Mouse (Mus musculus): ENCODE data around the gene Brd9. TPM values are rescaled to one million over a fixed set of nuclear protein-coding genes. Genes with fewer than 3 reads are reported as not detected.

The Brd9 gene
- polyA plus RNA-seq, 1 experiment from 2014 or later: 104 TPM

- H3K9me3 ChIP-seq: no peaks in the 10 kb centered on the region
- ATAC-seq (replicated peaks): no peak
- H3K4me2 ChIP-seq: no peak overlapping the region
- WGBS: 81% methylated on average over 6 of the region's 6 CpGs
- no peaks in the 10 kb centered on the region for H3K27me3 ChIP-seq (replicated peaks)
- no peak overlapping the region for H3K27ac ChIP-seq
- H3K9ac ChIP-seq: no peak overlapping the region
- no peaks in the 10 kb centered on the region for H3K4me1 ChIP-seq
- H3K36me3 ChIP-seq (replicated peaks): peaks cover 80% of the 10 kb centered on the region
- H3K4me3 ChIP-seq: no peak overlapping the region
Observed at GRCm38 (mm10) chr13:73954666-73955065, 17.1 kb downstream of the Brd9 start.

- Histone ChIP-seq H3K4me2 (no peak overlapping the region), H3K27me3 (replicated peaks) (no peaks in the 10 kb centered on the region), H3K27ac (no peak overlapping the region), H3K4me3 (no peak overlapping the region), H3K4me1 (no peaks in the 10 kb centered on the region), H3K9ac (no peak overlapping the region), H3K36me3 (replicated peaks) (peaks cover 80% of the 10 kb centered on the region), H3K9me3 (no peaks in the 10 kb centered on the region)
- no peak for ATAC-seq (replicated peaks)
- 91% methylated on average over 5 of the region's 5 CpGs for whole genome bisulfite sequencing
Observed at GRCm38 (mm10) chr13:73955531-73955930, 17.9 kb downstream of the Brd9 start.

GRCm38 (mm10) chr13:73960117-73960652 lies 22.6 kb downstream of the Brd9 start:
- 95% methylated on average over 10 of the region's 10 CpGs for WGBS
- Histone ChIP-seq H3K27ac (no peak overlapping the region), H3K9ac (no peak overlapping the region), H3K4me3 (no peak overlapping the region), H3K4me1 (no peaks in the 10 kb centered on the region), H3K27me3 (replicated peaks) (no peaks in the 10 kb centered on the region), H3K36me3 (replicated peaks) (peaks cover 57% of the 10 kb centered on the region), H3K9me3 (no peaks in the 10 kb centered on the region), H3K4me2 (no peak overlapping the region)
- no peak for ATAC-seq (replicated peaks)

GRCm38 (mm10) chr13:73961177-73961576 lies 23.6 kb downstream of the Brd9 start:
- Histone ChIP-seq H3K4me2 (no peak overlapping the region), H3K9me3 (no peaks in the 10 kb centered on the region), H3K36me3 (replicated peaks) (peaks cover 48% of the 10 kb centered on the region), H3K27me3 (replicated peaks) (no peaks in the 10 kb centered on the region), H3K27ac (no peak overlapping the region), H3K4me1 (no peaks in the 10 kb centered on the region), H3K9ac (no peak overlapping the region), H3K4me3 (no peak overlapping the region)
- 79% methylated on average over 4 of the region's 4 CpGs for WGBS
- ATAC-seq (replicated peaks): peak; percentile 51; the same call in 1 of the 2 replicates

GRCm38 (mm10) chr13:73963551-73963950 lies 25.9 kb downstream of the Brd9 start, which contains the start of gene Zdhhc11:
TSS of gene Zdhhc11 (plus strand) at chr13:73963851.
- no peak within 1 kb of the TSS for H3K9ac ChIP-seq
- no peaks in the 10 kb centered on the region for H3K4me1 ChIP-seq
- H3K4me3 ChIP-seq: no peak within 1 kb of the TSS
- H3K27ac ChIP-seq: no peak within 1 kb of the TSS
- 90% methylated on average over 5 of the region's 5 CpGs for WGBS
- no peak for ATAC-seq (replicated peaks)
- H3K9me3 ChIP-seq: no peaks in the 10 kb centered on the region
- peaks cover 30% of the 10 kb centered on the region for H3K36me3 ChIP-seq (replicated peaks)
- no peak within 1 kb of the TSS for H3K4me2 ChIP-seq
- H3K27me3 ChIP-seq (replicated peaks): no peaks in the 10 kb centered on the region

GRCm38 (mm10) chr13:73970545-73971448 lies 33.2 kb downstream of the Brd9 start:
- Histone ChIP-seq H3K36me3 (replicated peaks) (no peaks in the 10 kb centered on the region), H3K4me1 (no peaks in the 10 kb centered on the region), H3K9ac (no peak overlapping the region), H3K9me3 (no peaks in the 10 kb centered on the region), H3K4me3 (no peak overlapping the region), H3K27ac (no peak overlapping the region), H3K27me3 (replicated peaks) (no peaks in the 10 kb centered on the region), H3K4me2 (0 out of 2 replicates have a peak overlapping the region, but pooled peaks have one; percentile 18)
- 45% methylated on average over 12 of the region's 12 CpGs for WGBS
- ATAC-seq (replicated peaks): peak; percentile 89

- H3K9me3 ChIP-seq: no peaks in the 10 kb centered on the region
- no peak overlapping the region for H3K9ac ChIP-seq
- H3K27ac ChIP-seq: no peak overlapping the region
- no peak overlapping the region for H3K4me3 ChIP-seq
- H3K4me2 ChIP-seq: no peak overlapping the region
- ATAC-seq (replicated peaks): no peak
- WGBS: 90% methylated on average over 3 of the region's 3 CpGs
- H3K36me3 ChIP-seq (replicated peaks): no peaks in the 10 kb centered on the region
- no peaks in the 10 kb centered on the region for H3K4me1 ChIP-seq
- no peaks in the 10 kb centered on the region for H3K27me3 ChIP-seq (replicated peaks)
Observed at GRCm38 (mm10) chr13:73974523-73974922, 36.9 kb downstream of the Brd9 start.

GRCm38 (mm10) chr13:73976935-73977334 lies 39.3 kb downstream of the Brd9 start:
- WGBS: 91% methylated on average over 5 of the region's 5 CpGs
- Histone ChIP-seq H3K27me3 (replicated peaks) (no peaks in the 10 kb centered on the region), H3K9ac (no peak overlapping the region), H3K4me2 (no peak overlapping the region), H3K27ac (no peak overlapping the region), H3K4me3 (no peak overlapping the region), H3K9me3 (no peaks in the 10 kb centered on the region), H3K4me1 (no peaks in the 10 kb centered on the region), H3K36me3 (replicated peaks) (no peaks in the 10 kb centered on the region)
- no peak for ATAC-seq (replicated peaks)

- ATAC-seq (replicated peaks): no peak
- H3K9ac ChIP-seq: no peak overlapping the region
- no peak overlapping the region for H3K27ac ChIP-seq
- no peak overlapping the region for H3K4me2 ChIP-seq
- no peaks in the 10 kb centered on the region for H3K9me3 ChIP-seq
- H3K36me3 ChIP-seq (replicated peaks): no peaks in the 10 kb centered on the region
- WGBS: 84% methylated on average over 5 of the region's 5 CpGs
- no peaks in the 10 kb centered on the region for H3K4me1 ChIP-seq
- no peak overlapping the region for H3K4me3 ChIP-seq
- H3K27me3 ChIP-seq (replicated peaks): no peaks in the 10 kb centered on the region
Observed at GRCm38 (mm10) chr13:73990325-73990724, 52.7 kb downstream of the Brd9 start.

- WGBS: 79% methylated on average over 2 of the region's 2 CpGs
- H3K9me3 ChIP-seq: no peaks in the 10 kb centered on the region
- no peak overlapping the region for H3K27ac ChIP-seq
- no peaks in the 10 kb centered on the region for H3K4me1 ChIP-seq
- no peaks in the 10 kb centered on the region for H3K27me3 ChIP-seq (replicated peaks)
- H3K36me3 ChIP-seq (replicated peaks): no peaks in the 10 kb centered on the region
- no peak overlapping the region for H3K4me3 ChIP-seq
- ATAC-seq (replicated peaks): no peak
- H3K9ac ChIP-seq: no peak overlapping the region
- no peak overlapping the region for H3K4me2 ChIP-seq
Observed at GRCm38 (mm10) chr13:73990761-73991160, 53.1 kb downstream of the Brd9 start.

- 85% methylated on average over 5 of the region's 5 CpGs for WGBS
- no peaks in the 10 kb centered on the region for H3K36me3 ChIP-seq (replicated peaks)
- H3K9ac ChIP-seq: no peak overlapping the region
- no peak for ATAC-seq (replicated peaks)
- H3K4me1 ChIP-seq: no peaks in the 10 kb centered on the region
- no peaks in the 10 kb centered on the region for H3K9me3 ChIP-seq
- no peak overlapping the region for H3K4me3 ChIP-seq
- no peak overlapping the region for H3K27ac ChIP-seq
- no peak overlapping the region for H3K4me2 ChIP-seq
- H3K27me3 ChIP-seq (replicated peaks): no peaks in the 10 kb centered on the region
Observed at GRCm38 (mm10) chr13:73991267-73991666, 53.7 kb downstream of the Brd9 start.

GRCm38 (mm10) chr13:73996456-73996855 lies 58.8 kb downstream of the Brd9 start:
- Histone ChIP-seq H3K9ac (no peak overlapping the region), H3K4me3 (no peak overlapping the region), H3K4me1 (no peaks in the 10 kb centered on the region), H3K4me2 (no peak overlapping the region), H3K27ac (no peak overlapping the region), H3K36me3 (replicated peaks) (no peaks in the 10 kb centered on the region), H3K27me3 (replicated peaks) (no peaks in the 10 kb centered on the region), H3K9me3 (no peaks in the 10 kb centered on the region)
- no peak for ATAC-seq (replicated peaks)
- WGBS: 90% methylated on average over 4 of the region's 4 CpGs

- no peak overlapping the region for H3K27ac ChIP-seq
- H3K4me2 ChIP-seq: no peak overlapping the region
- H3K4me1 ChIP-seq: no peaks in the 10 kb centered on the region
- H3K36me3 ChIP-seq (replicated peaks): no peaks in the 10 kb centered on the region
- no peak overlapping the region for H3K9ac ChIP-seq
- no peak overlapping the region for H3K4me3 ChIP-seq
- no peaks in the 10 kb centered on the region for H3K27me3 ChIP-seq (replicated peaks)
- no peaks in the 10 kb centered on the region for H3K9me3 ChIP-seq
- no peak for ATAC-seq (replicated peaks)
Observed at GRCm38 (mm10) chr13:74000519-74000918, 62.9 kb downstream of the Brd9 start.

All from midbrain, embryonic 15.5 days (tissue).